Mouse (Mus musculus) megakaryocyte-erythroid progenitor cell, adult 5 weeks (primary cell): ENCODE results near the gene Gm5447. TPM values are rescaled to one million over a fixed set of nuclear protein-coding genes. Genes with fewer than 3 reads are reported as not detected.

Experiments used
- polyA plus RNA-seq: library from polyadenylated mRNA; stranded (reverse); fragments of >175 nt; gene quantifications from 2 replicates; pipeline ENCODE4 v1.2.3, GENCODE M21; 2012

The Gm5447 gene
- polyA plus RNA-seq = 0.03 TPM in 1 of 2 replicates, not detected in the other

GRCm38 (mm10) chr13:30973501-30974246 lies at the start of gene Gm5447, which contains the start of gene Exoc2:
Gene Gm5447 (plus strand): TSS chr13:30974204.
Gene Exoc2 (minus strand): TSS chr13:30974093.

DNA sequence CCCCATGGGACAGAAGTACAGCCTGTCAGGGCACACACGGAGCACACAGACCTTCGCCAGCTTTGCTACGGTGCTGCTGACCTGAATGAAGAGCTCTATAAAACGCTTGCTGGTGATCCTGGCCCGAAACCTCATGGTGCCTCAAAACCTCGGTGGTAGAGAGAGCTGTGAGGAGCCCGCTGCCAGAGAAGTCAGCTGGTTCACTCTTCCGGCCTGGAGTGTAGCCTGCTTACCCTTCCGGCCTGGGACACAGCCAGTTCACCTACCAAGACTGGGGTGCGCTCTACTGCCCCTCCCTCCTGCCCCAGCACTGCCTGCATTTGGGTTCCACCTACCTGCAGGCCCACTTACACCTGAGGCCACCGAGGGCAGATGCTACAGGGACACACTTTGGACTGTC lies 26.5 kb upstream of the Gm5447 start, which contains the start of gene Hus1b:
Gene Hus1b (minus strand): TSS at position 220 of the 400 bp plus-strand sequence.

Other genes with a start within 250 kb of the Gm5447 start
- 0.66 and 1.2 TPM in 2 replicates for gene Irf4, start 225.0 kb upstream of the Gm5447 start, polyA plus RNA-seq
- 0.09 TPM in 1 of 2 replicates, not detected in the other for gene Hus1b, start 26.4 kb upstream of the Gm5447 start, polyA plus RNA-seq
- 8.6 and 8.7 TPM in 2 replicates for gene Exoc2, start 111 bp upstream of the Gm5447 start, polyA plus RNA-seq